Mouse (Mus musculus) layer of hippocampus, adult 2 months (tissue): ENCODE measurements around the gene Grik4. TPM values are rescaled to one million over a fixed set of nuclear protein-coding genes. Genes with fewer than 3 reads are reported as not detected.

Experiments used
- DNase-seq, 2 experiments: peaks; one replicate each; pipeline ENCODE4 v3.0.0; 2022; ENCODE audit warnings: low spot score in 2 of 2
- H3K27ac ChIP-seq: fragments of 200-600 bp; 2 replicates; pipeline ENCODE4 v1.8.1; 2022
- H3K4me3 ChIP-seq: fragments of 200-600 bp; 2 replicates; pipeline ENCODE4 v1.8.1; 2022; ENCODE audit warnings: mild to moderate bottlenecking
- CTCF ChIP-seq: fragments of 200-600 bp; conservative IDR thresholded peaks from 2 replicates; pipeline ENCODE4 v1.8.1; 2022; ENCODE audit warnings: antibody characterized with exemption, mild to moderate bottlenecking, moderate library complexity
- microRNA-seq, 2 experiments: library from miRNA; unstranded; fragments of <30 nt; microRNA quantifications; one replicate each; pipeline ENCODE4 v1.2.0; 2021
- total RNA-seq, 2 experiments: library from RNA; stranded (reverse); gene quantifications; 2 replicates each; pipeline ENCODE4 v1.2.3; 2021

The Grik4 gene
- total RNA-seq, 2 experiments from 2014 or later, result 53.0 to 63.2 TPM

DNA sequence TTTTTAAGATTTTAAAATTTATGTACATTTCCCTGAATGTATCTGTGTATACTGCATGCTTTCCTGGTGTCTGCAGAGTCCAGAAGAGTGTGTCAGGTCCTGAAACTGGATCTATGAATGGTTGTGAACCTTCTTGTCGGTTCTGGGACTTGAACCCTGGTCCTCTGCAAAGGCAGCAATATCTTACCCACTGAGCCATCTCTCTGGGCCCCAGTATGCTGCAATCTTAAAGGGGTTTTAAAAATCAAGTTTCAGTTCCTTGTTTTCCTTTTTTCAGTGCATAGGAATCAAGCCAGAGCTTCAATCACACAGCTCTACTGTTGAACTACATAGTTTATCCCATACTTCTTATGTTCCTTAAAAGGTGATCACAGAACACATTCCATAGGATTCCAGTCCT, 461.3 kb downstream of the Grik4 start:
- H3K4me3 ChIP-seq, result no peak overlapping the region
- TF ChIP-seq CTCF, result no peak
- no peak for DNase-seq
- H3K27ac ChIP-seq, result no peak overlapping the region

DNA sequence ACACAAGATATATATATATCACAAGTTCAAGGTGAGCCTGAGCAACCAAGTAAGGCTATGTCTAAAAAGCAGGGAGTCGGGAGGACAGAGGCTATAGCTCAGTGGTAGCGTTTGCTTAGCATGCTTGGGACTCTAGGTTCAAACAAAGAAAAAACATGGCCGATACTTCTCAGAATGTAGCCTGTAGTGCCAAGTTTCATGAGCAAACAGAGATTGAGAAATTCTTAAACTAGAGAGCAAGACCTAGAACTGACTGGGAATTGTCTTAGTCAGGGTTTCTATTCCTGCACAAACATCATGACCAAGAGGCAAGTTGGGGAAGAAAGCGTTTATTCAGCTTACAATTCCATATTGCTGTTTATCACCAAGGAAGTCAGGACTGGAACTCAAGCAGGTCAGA, 468.1 kb downstream of the Grik4 start:
- DNase-seq, result no peak
- H3K4me3 ChIP-seq, result no peak overlapping the region
- TF ChIP-seq CTCF, result no peak
- H3K27ac ChIP-seq, result no peak overlapping the region

DNA sequence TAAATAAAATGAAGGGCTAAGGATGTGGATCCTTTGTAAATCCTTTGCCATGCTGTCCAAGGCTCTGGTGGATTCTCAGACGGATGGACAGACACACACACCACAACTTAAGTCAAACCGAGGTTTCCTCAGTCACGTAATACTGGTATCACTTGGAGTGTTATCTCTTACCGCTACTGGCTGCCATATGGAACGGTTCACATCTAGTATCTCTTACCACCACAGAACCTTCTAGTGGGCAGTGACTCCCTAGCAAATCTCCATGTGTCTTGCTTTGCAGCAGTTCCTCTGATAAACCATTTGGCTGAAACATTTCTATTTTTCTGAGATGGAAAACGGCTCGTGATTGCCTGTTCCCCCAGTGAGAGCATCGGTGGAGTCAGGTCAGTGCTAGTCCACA, 470.0 kb downstream of the Grik4 start:
- no peak for TF ChIP-seq CTCF
- H3K4me3 ChIP-seq, result no peak overlapping the region

DNA sequence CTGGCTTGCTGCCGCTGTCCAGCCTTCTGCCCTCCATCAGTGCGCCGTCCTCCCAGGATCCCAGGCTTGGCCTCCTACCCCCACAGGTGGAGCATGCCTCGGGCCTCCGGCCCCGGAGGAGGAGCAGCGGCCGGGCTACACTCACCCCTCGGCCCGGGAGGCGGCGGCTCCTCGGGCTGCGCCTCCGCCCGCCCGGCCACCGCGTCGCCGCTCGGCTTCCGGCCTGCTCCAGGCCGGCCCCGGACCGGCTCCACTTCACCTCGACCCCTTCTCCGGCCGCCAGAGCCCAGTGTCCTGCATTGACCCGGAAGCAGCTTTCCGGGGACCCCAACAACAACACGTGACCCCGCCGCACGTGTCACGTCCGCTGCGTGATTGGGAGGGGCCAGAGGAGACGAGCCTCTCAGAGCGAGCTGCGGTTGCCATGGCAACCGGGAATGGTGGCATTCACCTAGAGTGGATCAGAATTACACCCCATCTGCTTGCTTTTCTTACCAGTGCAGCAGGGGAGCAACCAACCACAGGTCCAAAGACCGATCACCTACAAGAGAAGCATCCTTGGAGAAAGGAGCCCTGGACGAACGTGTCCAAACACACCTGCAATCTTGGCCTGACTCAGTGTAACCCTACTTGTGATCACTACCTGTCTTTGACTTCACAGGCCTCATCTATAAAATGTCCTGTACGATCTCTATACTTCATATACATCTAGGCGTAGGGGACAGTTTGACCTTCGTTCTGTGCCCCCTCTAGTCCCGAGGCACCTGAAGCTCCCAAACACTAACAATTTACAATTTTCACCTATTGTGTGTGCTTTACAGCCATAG, 472.2 kb downstream of the Grik4 start:
- H3K27ac ChIP-seq, result peak overlapping the region; percentile 96
- peak; percentile 92 to 94 for DNase-seq
- no peak for TF ChIP-seq CTCF
- peak overlapping the region; percentile 64 for H3K4me3 ChIP-seq

More for the DNA sequence above, 470.0 kb downstream of the Grik4 start:
- H3K27ac ChIP-seq, result no peak overlapping the region
- no peak for DNase-seq

DNA sequence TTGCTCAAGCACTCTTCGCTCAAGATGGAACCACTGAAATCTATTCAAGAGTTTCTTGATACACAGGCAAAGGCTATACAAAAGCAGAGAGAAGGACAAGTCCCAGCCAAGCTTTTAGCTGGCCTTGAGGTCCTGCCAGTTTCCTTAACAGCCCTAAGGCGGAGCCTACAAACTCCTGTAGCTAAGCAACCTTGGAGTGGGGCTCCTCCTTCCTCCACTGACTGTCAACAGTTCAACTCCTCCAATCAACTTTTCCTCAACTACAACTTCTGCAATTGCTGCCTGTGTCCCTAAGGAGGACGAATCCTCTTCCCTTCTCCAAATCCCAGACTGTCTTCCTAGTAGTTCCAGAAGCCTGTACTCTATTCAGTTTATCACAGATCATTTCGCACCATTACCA, 473.1 kb downstream of the Grik4 start:
- Histone ChIP-seq H3K27ac (peak overlapping the region; percentile 96), H3K4me3 (peak overlapping the region; percentile 64)
- peak in 1 of 2 experiments; percentile 60 for DNase-seq
- no peak for TF ChIP-seq CTCF

DNA sequence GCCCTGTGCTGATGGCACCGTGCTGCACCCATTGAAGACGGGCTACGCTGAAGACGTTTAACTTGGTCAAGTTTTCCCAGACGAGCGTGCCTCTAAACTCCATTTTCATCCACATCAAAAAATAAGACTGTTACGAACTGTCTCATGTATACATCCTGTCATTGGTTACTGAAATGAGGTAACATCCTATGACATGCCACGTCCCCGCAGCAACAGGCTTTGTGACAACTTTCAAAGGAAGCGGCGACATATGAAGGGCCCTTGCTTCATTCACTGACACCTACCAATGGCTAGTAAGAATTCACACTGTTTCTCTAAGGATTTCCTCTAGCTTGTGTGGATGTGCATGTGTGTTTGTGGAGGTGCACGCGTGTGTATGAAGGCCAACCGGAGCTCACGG, 475.0 kb downstream of the Grik4 start:
- DNase-seq, result no peak
- no peak overlapping the region for H3K4me3 ChIP-seq
- no peak for TF ChIP-seq CTCF
- peak overlapping the region; percentile 96; the same call in 1 of the 2 replicates for H3K27ac ChIP-seq

DNA sequence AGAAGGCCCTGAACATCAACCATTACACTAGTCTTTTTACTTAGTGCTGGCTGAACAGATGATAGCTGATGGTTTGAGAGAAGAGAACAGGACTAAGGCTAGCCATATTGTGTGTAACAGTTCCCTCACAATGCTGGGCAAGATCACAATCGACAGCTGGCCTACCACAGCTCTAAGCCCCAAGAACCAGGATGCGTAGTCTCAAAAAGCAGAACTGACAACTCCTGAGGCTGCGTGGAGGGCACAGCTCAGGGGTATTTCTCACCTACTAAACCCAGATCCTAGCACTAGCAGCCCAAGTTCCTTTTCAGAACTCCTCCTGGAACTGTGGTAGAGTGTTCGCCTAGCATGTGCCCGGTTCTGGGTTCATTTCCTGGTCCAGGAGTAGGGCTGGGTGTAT, 475.9 kb downstream of the Grik4 start:
- H3K27ac ChIP-seq, result peak overlapping the region; percentile 96; the same call in 1 of the 2 replicates
- no peak overlapping the region for H3K4me3 ChIP-seq
- no peak for DNase-seq
- no peak for TF ChIP-seq CTCF

Small RNA genes within 50 kb of the gene (microRNA-seq; reads per million reads assigned to microRNA genes)
- gene Gm27509, result 0 reads per million in 2 experiments

Other genes with a start within 250 kb of the Grik4 start
- 100 to 1,000 TPM; 146 to 162 TPM for gene Arhgef12, start 162.7 kb upstream of the Grik4 start, total RNA-seq
- 10 to 100 TPM; 23.5 to 25.5 TPM for gene Tmem136, start 172.1 kb upstream of the Grik4 start, total RNA-seq